Mouse (Mus musculus): Measurements from ENCODE around the gene Slc9a1. TPM values are rescaled to one million over a fixed set of nuclear protein-coding genes. Genes with fewer than 3 reads are reported as not detected.

The Slc9a1 gene
- polyA plus RNA-seq, 1 experiment: 3.8 TPM

DNA sequence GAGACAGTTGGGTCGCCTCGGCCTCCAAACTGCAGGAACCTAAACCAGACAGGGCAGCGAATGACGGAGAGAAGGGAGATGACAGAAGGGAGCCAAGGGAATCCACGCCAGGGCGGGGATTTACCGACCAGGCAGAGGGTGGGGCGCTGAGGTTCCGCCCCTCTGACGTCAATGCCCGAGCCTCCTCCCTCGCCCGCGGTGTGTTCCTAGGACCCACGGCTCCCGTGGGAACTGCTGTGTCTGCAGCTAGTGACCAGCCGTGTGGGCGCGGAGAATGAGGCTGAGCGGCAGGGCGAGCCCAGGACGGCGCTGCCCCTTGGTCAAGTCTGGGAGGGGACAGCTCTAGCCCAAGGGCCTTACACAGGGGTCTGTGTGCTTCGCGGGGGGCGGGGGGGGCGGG is 98.6 kb downstream of the Slc9a1 start:
- Histone ChIP-seq H3K9me3 (ENCODE audit: control insufficient read depth, low read length) (peaks cover 4% of the 10 kb centered on the region; the same call in 1 of the 2 replicates), H3K4me3 (replicated peaks) (peak overlapping the region; percentile 56), H3K27me3 (ENCODE audit: control insufficient read depth) (peaks cover 23% of the 10 kb centered on the region), H3K4me1 (ENCODE audit: control insufficient read depth) (peaks cover 17% of the 10 kb centered on the region), H3K36me3 (ENCODE audit: control insufficient read depth) (no peaks in the 10 kb centered on the region)
- no peak for TF ChIP-seq GATA1 (IDR thresholded peaks at IDR 0.05; ENCODE audit: low read length)
- no peak for TF ChIP-seq TAL1 (IDR thresholded peaks at IDR 0.05; ENCODE audit: low read length)

DNA sequence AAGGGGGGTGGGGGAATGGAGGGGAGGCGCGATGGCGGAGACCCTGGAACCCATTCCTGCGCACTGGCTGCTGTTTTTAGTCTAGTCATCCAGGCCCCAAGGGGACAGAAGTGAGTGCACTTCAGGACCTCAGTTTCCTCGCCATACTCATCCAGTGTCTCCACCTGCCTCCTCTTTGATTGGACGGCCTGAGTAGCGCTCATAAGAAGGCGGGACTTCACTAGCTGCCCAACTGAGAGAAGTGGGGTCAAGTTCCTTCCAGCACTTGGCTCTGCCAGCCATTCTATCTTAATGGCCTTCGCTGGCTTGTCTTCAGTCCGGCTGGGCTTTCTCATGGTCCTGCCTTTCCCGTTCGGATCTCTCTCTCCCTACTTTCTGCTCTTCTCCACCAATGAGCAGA is 99.6 kb downstream of the Slc9a1 start:
- H3K36me3 ChIP-seq (ENCODE audit: control insufficient read depth): no peaks in the 10 kb centered on the region
- H3K4me3 ChIP-seq (replicated peaks): no peak overlapping the region
- peaks cover 17% of the 10 kb centered on the region for H3K4me1 ChIP-seq (ENCODE audit: control insufficient read depth)
- TF ChIP-seq GATA1 (IDR thresholded peaks at IDR 0.05; ENCODE audit: low read length) (no peak), TAL1 (IDR thresholded peaks at IDR 0.05; ENCODE audit: low read length) (no peak)
- peaks cover 4% of the 10 kb centered on the region; the same call in 1 of the 2 replicates for H3K9me3 ChIP-seq (ENCODE audit: control insufficient read depth, low read length)
- peaks cover 26% of the 10 kb centered on the region for H3K27me3 ChIP-seq (ENCODE audit: control insufficient read depth)

DNA sequence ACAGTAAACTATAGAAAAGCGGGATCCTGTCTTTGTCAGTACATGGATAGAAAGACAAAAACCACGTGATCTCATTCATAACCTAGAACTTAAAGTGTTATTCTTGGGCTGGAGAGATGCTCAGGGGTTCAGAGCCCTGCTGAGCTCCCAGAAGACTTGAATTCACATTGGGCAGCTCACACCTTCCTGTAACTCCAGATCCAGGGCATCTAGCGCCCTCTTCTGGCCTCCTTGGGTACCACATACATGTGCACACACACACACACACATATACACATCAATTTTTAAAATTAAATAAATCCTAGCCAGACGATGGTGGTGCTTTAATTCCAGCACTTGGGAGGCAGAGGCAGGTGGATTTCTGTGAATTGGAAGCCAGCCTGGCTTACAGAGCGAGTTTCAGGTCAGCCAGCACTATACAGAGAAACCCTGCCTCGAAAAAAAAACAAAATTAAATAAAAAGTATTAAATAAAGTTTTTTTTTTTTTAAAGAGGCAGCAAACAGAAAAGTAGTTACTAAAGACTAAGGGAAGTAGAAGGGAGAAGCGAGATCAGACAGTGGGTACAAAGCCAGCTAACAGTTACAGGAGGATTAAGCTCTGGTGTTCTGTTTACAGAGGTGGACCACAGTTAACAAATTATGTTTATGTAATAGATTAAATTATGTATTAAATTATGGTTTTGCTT is 101.8 kb downstream of the Slc9a1 start:
- Histone ChIP-seq H3K9me3 (ENCODE audit: control insufficient read depth, low read length) (peaks cover 4% of the 10 kb centered on the region; the same call in 1 of the 2 replicates), H3K27me3 (ENCODE audit: control insufficient read depth) (peaks cover 29% of the 10 kb centered on the region)
- TF ChIP-seq TAL1 (IDR thresholded peaks at IDR 0.05; ENCODE audit: low read length): no peak
- TF ChIP-seq GATA1 (IDR thresholded peaks at IDR 0.05; ENCODE audit: low read length): no peak

More for the DNA sequence above, 101.8 kb downstream of the Slc9a1 start:
- H3K36me3 ChIP-seq (ENCODE audit: control insufficient read depth): no peaks in the 10 kb centered on the region
- H3K4me3 ChIP-seq (replicated peaks): no peak overlapping the region
- H3K4me1 ChIP-seq (ENCODE audit: control insufficient read depth): peaks cover 17% of the 10 kb centered on the region

Other genes starting within 250 kb of the Slc9a1 start
- 7.5 and 8.8 TPM in 2 replicates for gene Wasf2, start 239.2 kb upstream of the Slc9a1 start, polyA plus RNA-seq (2012)
- not detected in 2 replicates for gene Cd164l2, start 157.6 kb upstream of the Slc9a1 start, polyA plus RNA-seq (2012)
- gene Gpr3, start 157.2 kb upstream of the Slc9a1 start, polyA plus RNA-seq (2012): not detected in 2 replicates
- 0.64 and 1.2 TPM in 2 replicates for gene Map3k6, start 128.9 kb upstream of the Slc9a1 start, polyA plus RNA-seq (2012)
- gene Sytl1, start 106.6 kb upstream of the Slc9a1 start, polyA plus RNA-seq (2012): 0.07 and 0.20 TPM in 2 replicates
- gene Tmem222, start 91.9 kb upstream of the Slc9a1 start, polyA plus RNA-seq (2012): 4.2 and 5.3 TPM in 2 replicates
- gene Wdtc1, start 16.2 kb upstream of the Slc9a1 start, polyA plus RNA-seq (2012): 23.1 and 24.0 TPM in 2 replicates
- not detected in 2 replicates for gene Tent5b, start 110.4 kb downstream of the Slc9a1 start, polyA plus RNA-seq (2012)
- not detected in 2 replicates for gene Trnp1, start 128.8 kb downstream of the Slc9a1 start, polyA plus RNA-seq (2012)
- gene Kdf1, start 149.3 kb downstream of the Slc9a1 start, polyA plus RNA-seq (2012): not detected in 2 replicates
- gene Nudc, start 176.3 kb downstream of the Slc9a1 start, polyA plus RNA-seq (2012): 24.0 and 28.9 TPM in 2 replicates
- gene Nr0b2, start 183.7 kb downstream of the Slc9a1 start, polyA plus RNA-seq (2012): not detected in 2 replicates
- gene Gpatch3, start 205.0 kb downstream of the Slc9a1 start, polyA plus RNA-seq (2012): 1.2 and 1.6 TPM in 2 replicates
- 4.0 and 4.2 TPM in 2 replicates for gene Gpn2, start 214.7 kb downstream of the Slc9a1 start, polyA plus RNA-seq (2012)
- gene Sfn, start 232.5 kb downstream of the Slc9a1 start, polyA plus RNA-seq (2012): 0.06 and 0.22 TPM in 2 replicates